Mouse (Mus musculus) 3T3-L1 (cell line): ENCODE data around the gene Slc10a2.
"Not testable (repeated sequence)": the region's sequence is repeated elsewhere in the genome, so short reads cannot be mapped to it uniquely, and the experiment has no call there.

Experiments used
- DNase-seq: peaks from one replicate; pipeline ENCODE4 v3.0.0-alpha.2; 2015; ENCODE audit warnings: low read depth, low spot score

Gene Slc10a2

DNA sequence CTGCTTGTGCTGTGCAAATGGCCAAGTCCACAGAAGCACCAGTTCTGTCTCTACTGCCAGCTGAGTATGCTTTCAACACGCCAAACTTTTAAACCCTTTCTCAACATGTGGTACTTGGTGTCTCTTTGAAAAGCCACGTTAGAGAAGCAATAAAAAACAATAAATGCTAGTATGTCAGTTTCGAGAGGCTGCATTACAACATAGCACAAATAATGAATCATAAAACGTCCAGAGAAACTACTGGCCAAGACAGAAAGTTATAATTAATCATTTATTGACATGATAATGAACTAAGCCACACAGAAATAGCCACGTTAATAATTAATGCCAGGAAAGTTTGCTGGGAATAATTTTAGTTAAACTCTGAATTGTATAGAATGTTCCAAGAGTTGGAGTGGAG is at the start of gene Slc10a2:
TSS of gene Slc10a2 (minus strand) at position 166 of the 400 bp plus-strand sequence.
- DNase-seq = no peak

- no peak for DNase-seq
These were observed 24.2 kb upstream of the Slc10a2 start for GRCm38 (mm10) chr8:5129322-5129829.

- DNase-seq = no peak
These were observed 1.7 kb upstream of the Slc10a2 start for GRCm38 (mm10) chr8:5106855-5107254.

- no peak for DNase-seq
These were observed 9.8 kb downstream of the Slc10a2 start for GRCm38 (mm10) chr8:5095392-5095791.

DNA sequence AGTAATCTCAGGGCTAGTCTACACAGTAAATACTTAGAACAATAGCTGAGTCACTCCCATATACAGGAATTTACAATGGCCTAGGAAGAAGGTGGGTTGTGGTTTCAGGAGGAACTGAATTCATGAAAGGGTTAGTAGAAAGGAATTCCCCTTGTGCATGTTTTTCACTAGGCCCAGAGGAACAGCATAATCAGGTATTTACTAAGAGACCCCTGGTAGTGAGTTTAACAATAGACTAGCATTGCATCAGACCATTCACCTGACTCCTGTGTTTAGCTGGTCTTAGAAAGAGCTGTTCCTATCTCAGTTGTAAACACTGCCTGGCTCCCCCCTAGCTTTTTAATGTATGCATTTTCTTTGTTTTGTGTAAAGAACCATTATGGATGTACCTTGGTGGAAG is 11.2 kb downstream of the Slc10a2 start:
- not testable (repeated sequence) for DNase-seq

GRCm38 (mm10) chr8:5073654-5074293 is 31.4 kb downstream of the Slc10a2 start:
- no peak for DNase-seq

- no peak for DNase-seq
These were observed 46.3 kb downstream of the Slc10a2 start for GRCm38 (mm10) chr8:5058888-5059287.

- not testable (repeated sequence) for DNase-seq
These were observed 60.7 kb downstream of the Slc10a2 start for GRCm38 (mm10) chr8:5044361-5044900.

GRCm38 (mm10) chr8:5038811-5039561 is 66.2 kb downstream of the Slc10a2 start:
- no peak for DNase-seq
